Mouse (Mus musculus): ENCODE measurements around the gene Gm10721.
"Not testable (repeated sequence)": the region's sequence is repeated elsewhere in the genome, so short reads cannot be mapped to it uniquely, and the experiment has no call there.

DNA sequence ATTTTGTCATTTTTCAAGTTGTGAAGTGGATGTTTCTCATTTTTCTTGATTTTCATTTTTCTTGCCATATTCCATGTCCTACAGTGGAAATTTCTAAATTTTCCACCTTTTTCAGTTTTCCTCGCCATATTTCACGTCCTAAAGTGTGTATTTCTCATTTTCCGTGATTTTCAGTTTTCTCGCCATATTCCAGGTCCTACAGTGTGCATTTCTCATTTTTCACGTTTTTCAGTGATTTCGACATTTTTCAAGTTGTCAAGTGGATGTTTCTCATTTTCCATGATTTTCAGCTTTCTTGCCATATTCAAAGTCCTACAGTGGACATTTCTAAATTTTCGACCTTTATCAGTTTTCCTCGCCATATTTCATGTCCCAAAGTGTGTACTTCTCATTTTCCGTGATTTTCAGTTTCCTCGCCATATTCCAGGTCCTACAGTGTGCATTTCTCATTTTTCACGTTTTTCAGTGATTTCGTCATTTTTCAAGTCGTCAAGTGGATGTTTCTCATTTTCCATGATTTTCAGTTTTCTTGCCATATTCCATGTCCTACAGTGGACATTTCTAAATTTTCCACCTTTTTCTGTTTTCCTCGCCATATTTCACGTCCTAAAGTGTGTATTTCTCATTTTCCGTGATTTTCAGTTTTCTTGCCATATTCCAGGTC lies 11.2 kb downstream of the Gm10721 start:
- not testable (repeated sequence) for TF ChIP-seq POLR2A, CTCF (IDR thresholded peaks at IDR 0.05; ENCODE audit: extremely low read depth, insufficient read depth, low read length)
